Mouse (Mus musculus): ENCODE data around the gene Tmem163. TPM values are rescaled to one million over a fixed set of nuclear protein-coding genes. Genes with fewer than 3 reads are reported as not detected.

Gene Tmem163
- total RNA-seq, 2 experiments from 2014 or later: 5.4 to 6.6 TPM

- Histone ChIP-seq H3K4me3 (no peak overlapping the region), H3K27ac (no peak overlapping the region)
- DNase-seq (ENCODE audit: low spot score in 2 of 2): no peak
- no peak for TF ChIP-seq CTCF (conservative IDR thresholded peaks at IDR 0.05)
Observed at GRCm38 (mm10) chr1:127577083-127577482, 102.3 kb downstream of the Tmem163 start.

- DNase-seq (ENCODE audit: low spot score in 2 of 2): no peak
- TF ChIP-seq CTCF (conservative IDR thresholded peaks at IDR 0.05): no peak
- Histone ChIP-seq H3K27ac (no peak overlapping the region), H3K4me3 (no peak overlapping the region)
Observed at GRCm38 (mm10) chr1:127576563-127576962, 102.8 kb downstream of the Tmem163 start.

GRCm38 (mm10) chr1:127576143-127576542 is 103.2 kb downstream of the Tmem163 start:
- H3K27ac ChIP-seq: no peak overlapping the region
- DNase-seq (ENCODE audit: low spot score in 2 of 2): no peak
- TF ChIP-seq CTCF (conservative IDR thresholded peaks at IDR 0.05): no peak

GRCm38 (mm10) chr1:127575692-127576091 is 103.7 kb downstream of the Tmem163 start:
- DNase-seq (ENCODE audit: low spot score in 2 of 2): no peak
- Histone ChIP-seq H3K27ac (no peak overlapping the region), H3K4me3 (no peak overlapping the region)
- no peak for TF ChIP-seq CTCF (conservative IDR thresholded peaks at IDR 0.05)

More at GRCm38 (mm10) chr1:127576143-127576542, 103.2 kb downstream of the Tmem163 start:
- H3K4me3 ChIP-seq: no peak overlapping the region

- no peak for TF ChIP-seq CTCF (conservative IDR thresholded peaks at IDR 0.05)
- no peak for DNase-seq (ENCODE audit: low spot score in 2 of 2)
- no peak overlapping the region for H3K27ac ChIP-seq
- H3K4me3 ChIP-seq: no peak overlapping the region
Observed at GRCm38 (mm10) chr1:127573186-127573585, 106.2 kb downstream of the Tmem163 start.

- no peak for DNase-seq (ENCODE audit: low spot score in 2 of 2)
- no peak overlapping the region for H3K27ac ChIP-seq
- no peak for TF ChIP-seq CTCF (conservative IDR thresholded peaks at IDR 0.05)
- no peak overlapping the region for H3K4me3 ChIP-seq
Observed at GRCm38 (mm10) chr1:127568641-127569040, 110.7 kb downstream of the Tmem163 start.

- Histone ChIP-seq H3K27ac (no peak overlapping the region), H3K4me3 (no peak overlapping the region)
- no peak for DNase-seq (ENCODE audit: low spot score in 2 of 2)
- TF ChIP-seq CTCF (conservative IDR thresholded peaks at IDR 0.05): no peak
Observed at GRCm38 (mm10) chr1:127556486-127556845, 122.9 kb downstream of the Tmem163 start.

- no peak overlapping the region for H3K27ac ChIP-seq
- DNase-seq (ENCODE audit: low spot score in 2 of 2): no peak
- no peak overlapping the region for H3K4me3 ChIP-seq
- no peak for TF ChIP-seq CTCF (conservative IDR thresholded peaks at IDR 0.05)
Observed at GRCm38 (mm10) chr1:127555822-127556485, 123.4 kb downstream of the Tmem163 start.

GRCm38 (mm10) chr1:127548078-127548477 is 131.3 kb downstream of the Tmem163 start:
- TF ChIP-seq CTCF (conservative IDR thresholded peaks at IDR 0.05): no peak
- Histone ChIP-seq H3K27ac (no peak overlapping the region), H3K4me3 (no peak overlapping the region)
- DNase-seq (ENCODE audit: low spot score in 2 of 2): no peak

GRCm38 (mm10) chr1:127542756-127543155 is 136.6 kb downstream of the Tmem163 start:
- no peak for DNase-seq (ENCODE audit: low spot score in 2 of 2)
- Histone ChIP-seq H3K4me3 (no peak overlapping the region), H3K27ac (no peak overlapping the region)
- no peak for TF ChIP-seq CTCF (conservative IDR thresholded peaks at IDR 0.05)

- TF ChIP-seq CTCF (conservative IDR thresholded peaks at IDR 0.05): no peak
- Histone ChIP-seq H3K27ac (no peak overlapping the region), H3K4me3 (no peak overlapping the region)
- peak; percentile 33 to 34 for DNase-seq (ENCODE audit: low spot score in 2 of 2)
Observed at GRCm38 (mm10) chr1:127541931-127542330, 137.4 kb downstream of the Tmem163 start.

GRCm38 (mm10) chr1:127541522-127541921 is 137.8 kb downstream of the Tmem163 start:
- DNase-seq (ENCODE audit: low spot score in 2 of 2): no peak
- no peak for TF ChIP-seq CTCF (conservative IDR thresholded peaks at IDR 0.05)
- no peak overlapping the region for H3K27ac ChIP-seq
- no peak overlapping the region for H3K4me3 ChIP-seq

GRCm38 (mm10) chr1:127537204-127538038 is 141.9 kb downstream of the Tmem163 start:
- no peak for TF ChIP-seq CTCF (conservative IDR thresholded peaks at IDR 0.05)
- H3K27ac ChIP-seq: peak overlapping the region; percentile 76
- peak overlapping the region; percentile 39 for H3K4me3 ChIP-seq

More at GRCm38 (mm10) chr1:127537204-127538038, 141.9 kb downstream of the Tmem163 start:
- peak in 1 of 2 experiments; percentile 25 for DNase-seq (ENCODE audit: low spot score in 2 of 2)
